Mouse (Mus musculus) thymus, postnatal 25 days (tissue): ENCODE data around the gene Olfr1487.
"Not testable (repeated sequence)": the region's sequence is repeated elsewhere in the genome, so short reads cannot be mapped to it uniquely, and the experiment has no call there.

Source experiments
- DNase-seq: peaks from one replicate; pipeline ENCODE4 v3.0.0; 2022

Gene Olfr1487

DNA sequence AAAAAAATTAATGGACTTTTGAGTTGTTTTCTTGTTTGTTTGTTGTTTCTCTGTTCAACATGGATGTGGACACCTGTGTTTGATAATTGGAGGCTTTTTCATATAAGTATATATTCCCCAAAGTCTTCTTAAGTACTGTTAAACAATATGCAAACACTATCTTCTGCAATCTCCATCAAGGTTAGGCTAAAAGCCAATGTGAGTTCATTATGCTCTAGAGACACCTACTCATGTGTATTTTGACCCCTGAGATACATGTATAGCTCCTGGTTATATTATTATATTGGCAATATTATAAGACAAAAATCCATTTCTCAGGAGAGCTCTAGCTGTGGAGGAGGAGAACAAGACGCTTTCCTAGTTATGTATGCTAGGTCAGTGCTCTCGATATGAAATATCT, at the start of gene Olfr1487:
Gene Olfr1487 (plus strand): TSS at position 301 of the 400 bp plus-strand sequence.
- not testable (repeated sequence) for DNase-seq

DNA sequence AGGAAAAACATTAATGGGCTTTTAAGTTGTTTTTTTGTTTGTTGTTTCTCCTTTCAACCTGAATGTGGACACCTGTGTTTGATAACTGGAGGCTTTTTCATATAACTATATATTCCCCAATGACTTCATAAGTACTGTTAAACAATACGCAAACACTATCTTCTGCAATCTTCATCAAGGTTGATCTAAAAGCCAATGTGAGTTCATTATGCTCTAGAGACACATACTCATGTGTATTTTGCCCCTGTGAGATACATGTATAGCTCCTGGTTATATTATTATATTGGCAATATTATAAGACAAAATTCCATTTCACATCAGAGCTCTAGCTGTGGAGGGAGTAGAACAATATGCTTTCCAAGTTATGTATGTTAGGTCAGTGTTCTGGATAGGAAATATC, 34.0 kb upstream of the Olfr1487 start, which contains the start of gene Olfr1484:
Gene Olfr1484 (plus strand): TSS at position 301 of the 400 bp plus-strand sequence.
- no peak for DNase-seq

DNA sequence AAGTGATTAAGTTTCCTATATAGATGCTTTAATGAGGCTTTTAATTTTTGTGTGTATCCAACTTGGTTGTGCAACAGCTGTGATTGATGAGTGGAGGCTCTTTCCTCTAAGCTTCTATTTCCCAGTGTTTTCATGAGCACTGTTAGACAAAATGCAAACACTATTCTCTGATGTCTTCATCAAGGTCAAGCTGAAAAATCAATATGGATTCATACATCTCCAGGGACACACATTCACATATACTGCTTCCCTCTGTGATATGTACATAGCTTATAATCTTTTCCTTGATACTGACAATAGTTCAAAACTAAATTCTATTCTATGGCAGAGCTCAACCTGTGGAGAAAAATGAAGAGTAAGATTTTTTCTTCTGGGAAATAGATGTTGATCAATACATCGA, 14.1 kb downstream of the Olfr1487 start, which contains the start of gene Olfr1489:
Gene Olfr1489 (plus strand): TSS at position 301 of the 400 bp plus-strand sequence.
- no peak for DNase-seq

DNA sequence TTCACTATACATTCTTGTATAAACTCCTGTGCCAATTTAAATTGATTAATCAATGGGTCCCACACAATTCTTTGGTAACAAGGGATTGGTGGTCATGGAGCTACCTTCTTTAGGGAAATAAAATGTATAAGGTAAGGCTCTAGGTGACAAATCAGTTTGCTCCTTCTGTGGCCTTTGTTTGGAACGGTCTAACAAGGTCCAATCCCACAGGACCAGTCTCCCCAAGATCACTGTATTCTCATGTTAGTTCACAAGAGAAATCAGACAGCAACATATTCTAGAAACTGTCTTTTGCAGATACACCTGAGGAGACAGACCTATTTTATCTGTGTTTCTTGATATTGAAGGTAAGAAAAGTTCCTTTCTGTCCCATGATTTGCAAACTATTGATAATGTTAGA, 33.6 kb downstream of the Olfr1487 start, which contains the start of gene Olfr1490:
Gene Olfr1490 (plus strand): TSS at position 301 of the 400 bp plus-strand sequence.
- DNase-seq, result no peak
